Mouse (Mus musculus): ENCODE measurements at regions not wholly inside any gene's neighbourhood (a gene's known extent, or its start where the extent isn't known, plus 50 kb on each side); places are given as distances from the start of the nearest gene placed in this dataset.

DNA sequence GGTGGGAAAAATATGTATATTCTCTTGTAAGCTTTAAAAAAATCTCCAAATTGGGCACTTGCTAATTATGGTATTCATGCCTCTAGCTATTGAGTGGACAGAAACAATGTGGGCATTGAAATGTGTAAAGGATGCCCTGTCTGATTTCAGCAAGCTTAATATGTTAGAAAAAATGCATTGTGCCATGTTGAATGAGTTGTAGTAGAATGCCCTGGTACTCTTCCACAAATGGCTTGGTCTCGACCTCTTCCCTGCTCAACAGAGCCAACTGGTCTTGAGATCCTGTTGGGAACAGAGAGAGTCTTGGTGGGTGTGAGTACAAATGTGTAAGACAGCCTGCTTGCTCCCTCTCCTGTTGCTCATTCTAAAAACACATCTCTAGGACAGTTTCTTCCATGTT, 616.1 kb downstream of the Efnb2 start:
- TF ChIP-seq ZC3H11A (IDR thresholded peaks at IDR 0.05; ENCODE audit: borderline replicate concordance, low read depth, low read length) (no peak), MAFK (IDR thresholded peaks at IDR 0.05; ENCODE audit: insufficient read depth, low read depth, low read length) (no peak), HCFC1 (IDR thresholded peaks at IDR 0.05; ENCODE audit: borderline replicate concordance, insufficient read depth, low read length) (no peak), CHD2 (IDR thresholded peaks at IDR 0.05; ENCODE audit: low read depth, low read length) (no peak)

Measured in ES-E14 (cell line).